Mouse (Mus musculus): ENCODE results near the gene Pold1. TPM values are rescaled to one million over a fixed set of nuclear protein-coding genes. Genes with fewer than 3 reads are reported as not detected.
A peak's percentile ranks its signal among the peaks of the same experiment; 100 is the strongest.

Pold1 gene
- total RNA-seq, 2 experiments from 2014 or later, result 8.8 to 9.4 TPM

DNA sequence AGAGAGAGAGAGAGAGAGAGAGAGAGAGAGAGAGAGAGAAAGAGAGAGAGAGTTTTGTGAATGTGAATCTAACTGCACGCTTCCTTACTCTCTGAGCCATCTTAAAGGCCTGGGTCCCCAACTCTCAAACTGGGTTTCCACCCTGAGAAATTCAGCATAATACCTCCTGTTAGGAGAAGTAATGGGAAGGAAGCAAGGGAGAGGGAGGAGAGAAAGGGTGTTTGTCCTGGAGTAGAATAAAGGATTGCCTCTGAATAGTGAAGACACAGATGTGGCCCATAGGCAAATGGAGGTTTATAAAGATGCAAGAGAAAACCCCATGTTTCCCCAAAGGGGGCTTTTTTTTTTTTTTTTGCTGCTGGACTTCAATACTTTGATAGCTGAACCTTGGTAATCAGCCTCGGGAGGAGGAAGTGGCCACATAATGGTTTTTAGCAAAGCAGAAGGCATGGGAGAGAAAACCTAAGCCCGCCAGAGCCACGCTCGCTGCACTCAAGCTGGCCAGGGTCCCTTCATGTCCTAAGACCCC, 24.4 kb upstream of the Pold1 start:
- DNase-seq (ENCODE audit: extremely low spot score in 1 of 2, low spot score in 2 of 2), result no peak
- TF ChIP-seq CTCF (IDR thresholded peaks at IDR 0.05), result no peak

DNA sequence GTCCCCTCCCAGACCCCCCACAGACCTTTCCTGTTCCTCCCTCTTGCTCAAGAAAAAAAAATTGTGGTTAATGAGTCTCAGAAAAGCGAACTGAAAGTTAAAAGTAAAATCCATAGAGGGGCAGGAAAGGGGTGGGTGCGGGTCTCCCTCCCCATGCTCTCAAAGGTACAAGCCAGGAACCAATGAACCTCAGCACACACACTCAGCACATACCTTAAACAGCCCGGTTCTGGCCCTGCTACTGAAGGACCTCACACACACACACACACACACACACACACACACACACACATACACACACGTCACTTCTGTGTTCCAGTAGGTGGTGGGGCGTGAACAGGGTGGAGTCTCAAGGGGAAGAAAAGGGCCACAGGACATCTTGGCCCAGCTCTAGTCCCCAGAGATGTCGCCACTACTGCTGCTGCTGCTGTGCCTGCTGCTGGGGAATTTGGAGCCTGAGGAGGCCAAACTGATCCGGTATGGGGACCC, 23.6 kb upstream of the Pold1 start, which contains the start of gene Napsa:
TSS of gene Napsa (plus strand) at position 168 of the 489 bp plus-strand sequence.
- no peak for DNase-seq (ENCODE audit: extremely low spot score in 1 of 2, low spot score in 2 of 2)
- no peak within 1 kb of the TSS for H3K4me3 ChIP-seq
- no peak for TF ChIP-seq CTCF (IDR thresholded peaks at IDR 0.05)
- no peak within 1 kb of the TSS for H3K27ac ChIP-seq
- intact Hi-C loops (cut with DNase I), result no loop called here

More for the DNA sequence above, 24.4 kb upstream of the Pold1 start:
- no peak overlapping the region for H3K27ac ChIP-seq
- no peak overlapping the region for H3K4me3 ChIP-seq
- intact Hi-C loops (cut with DNase I), result no loop called here

DNA sequence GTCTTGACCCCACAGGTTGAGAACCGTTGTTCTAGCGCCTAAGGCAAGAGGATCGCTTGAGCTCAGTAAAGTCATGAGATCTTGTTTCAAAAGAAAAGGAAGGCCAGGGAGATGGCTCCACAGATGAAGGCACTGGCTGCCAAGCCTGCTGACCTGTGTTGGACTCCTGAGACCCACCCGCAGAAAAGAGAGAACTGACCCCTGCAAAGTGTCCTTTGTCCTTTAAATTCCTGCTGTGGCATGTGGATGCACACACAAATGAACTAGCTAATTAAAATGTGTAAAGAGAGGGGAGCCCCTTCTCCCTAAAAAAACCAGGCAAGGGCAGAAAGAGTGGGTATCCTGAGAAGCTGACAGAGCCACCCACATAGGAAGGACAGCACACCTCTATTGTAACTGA, 23.2 kb upstream of the Pold1 start:
- H3K4me3 ChIP-seq, result no peak overlapping the region
- intact Hi-C loops (cut with DNase I), result no loop called here
- H3K27ac ChIP-seq, result no peak overlapping the region
- no peak for DNase-seq (ENCODE audit: extremely low spot score in 1 of 2, low spot score in 2 of 2)
- no peak for TF ChIP-seq CTCF (IDR thresholded peaks at IDR 0.05)

DNA sequence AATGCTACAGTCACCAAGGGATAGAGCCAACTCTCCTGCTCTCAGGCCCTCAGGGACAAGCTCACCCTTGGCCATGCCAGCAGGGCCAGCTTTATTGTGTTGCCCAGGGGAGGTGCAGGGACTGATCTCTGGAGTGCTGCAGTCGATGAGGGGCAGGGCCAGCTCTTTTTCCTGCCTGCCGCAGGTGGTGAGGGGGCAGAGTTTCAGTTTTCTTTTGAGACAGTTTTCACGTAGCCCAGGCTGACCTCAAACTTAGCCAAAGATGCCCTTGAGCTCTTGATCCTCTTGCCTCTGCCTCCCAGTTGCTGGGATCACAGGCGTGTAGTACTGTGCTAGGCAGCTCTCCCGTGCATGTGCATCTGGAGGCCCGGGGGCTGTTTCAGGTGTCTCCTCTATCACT, 22.3 kb upstream of the Pold1 start:
- intact Hi-C loops (cut with DNase I), result no loop called here
- DNase-seq (ENCODE audit: extremely low spot score in 1 of 2, low spot score in 2 of 2), result no peak
- H3K27ac ChIP-seq, result no peak overlapping the region
- no peak overlapping the region for H3K4me3 ChIP-seq
- no peak for TF ChIP-seq CTCF (IDR thresholded peaks at IDR 0.05)

DNA sequence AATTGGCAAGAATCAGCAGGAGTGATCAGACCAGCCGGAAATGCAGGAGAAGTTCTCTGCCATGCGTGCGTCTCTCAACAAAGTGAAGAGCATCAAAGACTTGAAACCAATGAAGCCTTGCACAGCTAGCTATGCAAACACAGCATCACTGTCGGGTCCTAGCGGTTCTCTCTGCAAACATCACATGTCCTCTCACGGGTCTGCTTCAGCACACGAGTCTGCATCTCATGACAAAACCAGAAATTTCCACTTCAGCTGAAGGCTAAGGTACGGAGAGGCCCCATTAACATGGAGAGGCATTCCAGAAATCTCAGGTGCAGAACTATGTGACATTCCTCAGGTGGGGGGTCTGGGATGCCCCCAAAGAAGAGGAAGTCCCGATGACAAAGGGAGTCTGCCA, 20.2 kb upstream of the Pold1 start:
- no peak overlapping the region for H3K4me3 ChIP-seq
- no peak for DNase-seq (ENCODE audit: extremely low spot score in 1 of 2, low spot score in 2 of 2)
- intact Hi-C loops (cut with DNase I), result no loop called here
- H3K27ac ChIP-seq, result no peak overlapping the region
- TF ChIP-seq CTCF (IDR thresholded peaks at IDR 0.05), result no peak

DNA sequence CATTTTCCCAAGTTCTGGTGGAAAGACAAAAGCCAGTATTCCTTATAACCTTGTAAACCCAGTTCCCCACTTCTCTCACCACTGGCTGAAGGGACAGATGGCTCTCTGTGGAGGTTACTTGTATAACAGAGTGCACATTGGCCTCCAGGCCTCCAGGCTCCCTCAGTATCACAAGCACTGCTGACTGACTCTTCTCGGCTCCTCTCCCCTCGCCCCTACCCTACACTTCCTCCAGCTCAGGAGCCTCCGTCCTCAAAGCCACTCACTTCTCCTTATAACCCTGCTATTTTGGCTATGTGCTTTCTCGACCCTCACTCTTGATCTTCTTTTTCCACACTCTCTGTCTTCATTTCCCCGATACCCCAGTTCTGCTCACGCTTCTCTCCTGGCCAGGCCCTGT, 16.8 kb upstream of the Pold1 start:
- H3K4me3 ChIP-seq, result no peak overlapping the region
- TF ChIP-seq CTCF (IDR thresholded peaks at IDR 0.05), result no peak
- no peak overlapping the region for H3K27ac ChIP-seq
- intact Hi-C loops (cut with DNase I), result no loop called here
- DNase-seq (ENCODE audit: extremely low spot score in 1 of 2, low spot score in 2 of 2), result no peak

DNA sequence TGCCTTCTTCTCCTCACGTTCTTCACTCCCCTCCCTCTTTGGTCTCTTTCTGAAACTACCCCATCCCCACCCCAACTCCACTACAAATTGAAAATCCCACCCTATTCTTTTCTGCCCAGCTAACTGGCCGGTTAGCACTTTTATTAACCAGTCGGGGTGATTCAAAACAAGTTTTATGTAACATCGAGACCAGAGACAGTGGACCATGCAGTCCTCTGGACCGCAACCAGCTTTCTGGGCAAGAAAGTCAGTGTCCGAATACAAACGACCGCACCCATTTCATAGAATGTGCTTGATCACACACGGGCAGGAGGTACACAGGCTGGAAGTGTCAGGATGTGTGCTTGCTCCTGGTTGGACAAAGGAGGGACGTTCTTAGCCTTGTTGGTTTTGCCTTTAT, 15.8 kb upstream of the Pold1 start:
- intact Hi-C loops (cut with DNase I), result loop anchor here (5.0 kb wide), 1 partner anchor 83 kb away; no protein-coding TSS in a partner anchor
- Histone ChIP-seq H3K4me3 (no peak overlapping the region), H3K27ac (no peak overlapping the region)
- TF ChIP-seq CTCF (IDR thresholded peaks at IDR 0.05), result no peak
- DNase-seq (ENCODE audit: extremely low spot score in 1 of 2, low spot score in 2 of 2), result no peak

DNA sequence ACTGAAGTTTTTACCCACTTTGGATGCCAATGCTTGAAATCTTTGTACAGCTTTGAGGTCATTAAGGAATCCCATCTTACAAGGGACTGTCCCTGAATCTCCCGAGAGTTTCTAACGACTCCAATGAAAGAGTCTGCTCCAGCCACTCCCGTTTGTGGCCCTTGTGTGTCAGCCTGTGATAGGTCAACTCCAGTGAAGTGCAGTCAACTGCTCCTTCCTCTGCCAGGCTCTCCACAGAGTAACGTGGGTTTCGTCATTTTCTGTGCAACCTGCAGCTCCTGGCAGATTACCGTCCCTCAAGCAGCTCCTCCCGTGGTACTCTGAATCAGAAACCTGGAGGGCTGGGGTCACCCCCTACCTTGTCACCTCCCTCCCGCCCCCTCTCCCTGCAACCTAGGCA, 14.6 kb upstream of the Pold1 start:
- H3K4me3 ChIP-seq, result no peak overlapping the region
- intact Hi-C loops (cut with DNase I), result loop anchor here (5.0 kb wide), 1 partner anchor 84 kb away; no protein-coding TSS in a partner anchor

DNA sequence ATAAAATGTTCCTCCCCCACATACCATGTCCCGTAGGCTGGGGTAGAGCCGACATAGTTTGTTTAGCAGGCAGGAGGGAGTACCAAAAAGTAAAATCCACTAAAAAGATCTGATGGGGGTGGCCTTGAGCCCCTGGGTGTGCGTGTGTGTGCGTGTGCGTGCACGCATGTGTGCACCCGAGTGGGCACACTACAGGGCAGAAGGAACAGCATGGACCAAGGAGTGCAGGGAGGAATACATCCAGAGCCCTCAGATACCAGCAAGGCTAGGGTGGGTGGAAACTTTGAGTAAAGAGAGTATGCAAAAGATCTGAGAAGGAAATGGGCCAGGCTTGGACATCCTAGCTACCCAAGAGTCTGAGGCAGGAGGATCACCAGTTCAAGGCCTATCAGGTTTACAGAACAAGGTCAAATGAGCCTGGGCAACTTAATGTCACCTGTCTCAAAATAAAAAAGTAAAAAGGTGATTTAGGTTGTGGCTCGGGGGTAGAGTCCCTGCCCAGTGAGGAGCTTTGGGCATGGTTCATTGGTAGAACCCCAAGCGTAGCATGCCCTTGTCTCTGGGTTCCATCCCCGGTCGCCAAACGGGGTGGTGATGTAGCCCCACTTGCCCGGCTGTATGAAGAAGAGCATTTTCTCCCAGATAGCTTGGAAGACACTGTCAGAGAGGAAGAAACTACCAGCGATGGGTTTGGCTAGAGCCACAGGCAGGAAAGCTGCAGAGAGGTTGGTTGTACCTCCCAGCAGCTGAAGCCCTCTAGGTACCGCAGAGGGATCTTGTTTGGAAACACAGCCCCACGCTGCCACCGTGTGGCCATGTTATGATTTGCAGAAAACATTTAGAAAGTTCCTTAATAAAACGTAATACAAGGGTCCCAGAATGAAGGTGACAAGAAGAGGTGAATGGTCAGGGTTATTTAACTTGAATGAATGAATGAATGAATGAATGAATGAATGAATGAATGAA, 12.1 kb upstream of the Pold1 start:
- H3K27ac ChIP-seq, result no peak overlapping the region
- peak; percentile 80 for TF ChIP-seq CTCF (IDR thresholded peaks at IDR 0.05)
- H3K4me3 ChIP-seq, result no peak overlapping the region
- intact Hi-C loops (cut with DNase I), result loop anchor here (2.0 to 5.0 kb wide), 4 partner anchors 40 to 298 kb away; no protein-coding TSS in a partner anchor
- peak; percentile 76 to 79 for DNase-seq (ENCODE audit: extremely low spot score in 1 of 2, low spot score in 2 of 2)

More for the DNA sequence above, 14.6 kb upstream of the Pold1 start:
- no peak for DNase-seq (ENCODE audit: extremely low spot score in 1 of 2, low spot score in 2 of 2)
- TF ChIP-seq CTCF (IDR thresholded peaks at IDR 0.05), result no peak
- no peak overlapping the region for H3K27ac ChIP-seq

DNA sequence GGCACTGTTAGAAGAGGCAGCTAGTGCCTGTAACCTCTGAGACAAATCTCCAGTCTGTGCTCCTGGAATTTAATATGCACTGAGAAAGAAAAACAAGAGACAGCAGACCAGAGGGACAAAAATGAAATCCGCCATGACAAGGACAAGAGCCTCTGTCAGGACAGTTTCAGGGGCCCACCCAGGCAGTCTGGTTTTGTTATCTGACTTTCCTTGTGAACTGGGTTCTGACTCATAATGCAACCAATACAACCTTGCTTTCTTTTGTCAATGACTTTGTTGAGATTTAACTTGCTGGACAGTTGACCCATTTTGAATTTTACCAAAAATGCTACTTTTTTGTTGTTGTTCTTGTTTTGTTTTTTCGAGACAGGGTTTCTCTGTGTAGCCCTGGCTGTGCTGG, 9.0 kb upstream of the Pold1 start:
- TF ChIP-seq CTCF (IDR thresholded peaks at IDR 0.05), result no peak
- Histone ChIP-seq H3K4me3 (no peak overlapping the region), H3K27ac (no peak overlapping the region)
- intact Hi-C loops (cut with DNase I), result no loop called here
- DNase-seq (ENCODE audit: extremely low spot score in 1 of 2, low spot score in 2 of 2), result no peak

DNA sequence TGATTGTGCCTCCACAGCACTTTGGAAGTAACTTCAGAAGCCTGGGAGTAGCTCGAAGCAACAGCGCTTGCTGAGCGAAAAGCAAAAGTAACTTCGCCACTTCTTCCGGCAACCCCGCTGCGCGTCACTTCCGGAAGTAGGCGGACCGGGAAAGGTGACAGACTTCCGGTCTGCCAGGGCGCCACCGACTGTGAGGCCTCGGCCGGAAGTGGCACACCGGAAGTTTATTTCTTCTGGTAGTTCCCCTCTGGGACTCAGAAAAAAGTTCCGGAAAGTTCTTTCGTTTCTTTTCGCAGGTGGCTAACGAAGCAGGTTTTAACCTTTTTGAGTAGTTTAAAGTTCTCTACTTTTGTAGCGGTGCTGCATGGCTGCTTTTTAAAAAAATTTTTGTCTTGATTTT, 5.2 kb upstream of the Pold1 start, which contains the start of gene Nr1h2:
TSS of gene Nr1h2 (minus strand) at position 126 of the 400 bp plus-strand sequence.
- peak within 1 kb of the TSS; percentile 89 for H3K27ac ChIP-seq
- peak; percentile 15 for TF ChIP-seq CTCF (IDR thresholded peaks at IDR 0.05)
- intact Hi-C loops (cut with DNase I), result loop anchor here (5.0 kb wide), 1 partner anchor 177 kb away; no protein-coding TSS in a partner anchor
- DNase-seq (ENCODE audit: extremely low spot score in 1 of 2, low spot score in 2 of 2), result peak; percentile 94 to 96
- H3K4me3 ChIP-seq, result peak within 1 kb of the TSS; percentile 95

All from left cerebral cortex, adult 2 months (tissue).